Mouse (Mus musculus) embryonic fibroblast, embryonic 13.5 days (primary cell): ENCODE data around the gene Actr8. TPM values are rescaled to one million over a fixed set of nuclear protein-coding genes. Genes with fewer than 3 reads are reported as not detected.

ENCODE experiments used
- H3K27ac ChIP-seq: 2 replicates; pipeline ENCODE4 v1.5.1; 2012; ENCODE audit warnings: low read length, control low read depth, inconsistent platforms; ENCODE audit not compliant: insufficient read depth
- H3K4me1 ChIP-seq: 2 replicates; pipeline ENCODE4 v1.6.1; 2011; ENCODE audit warnings: low read length; ENCODE audit not compliant: control insufficient read depth, insufficient read depth
- H3K4me3 ChIP-seq: 2 replicates; pipeline ENCODE4 v1.5.1; 2011; ENCODE audit warnings: mild to moderate bottlenecking, control low read depth, low read length; ENCODE audit not compliant: insufficient read depth
- CTCF ChIP-seq: IDR thresholded peaks from 2 replicates; pipeline ENCODE4 v1.5.1; 2011; ENCODE audit warnings: mild to moderate bottlenecking, control low read depth, low read length, moderate library complexity, borderline replicate concordance; ENCODE audit not compliant: insufficient read depth
- POLR2A ChIP-seq: IDR thresholded peaks from 2 replicates; pipeline ENCODE4 v1.6.1; 2011; ENCODE audit warnings: low read depth, mild to moderate bottlenecking, control low read depth, low read length, moderate library complexity
- polyA plus RNA-seq: library from polyadenylated mRNA; stranded (reverse); fragments of >200 nt; gene quantifications from 2 replicates; pipeline ENCODE4 v1.2.4, GENCODE M21; 2011; ENCODE audit warnings: low read depth; ENCODE audit not compliant: missing spikeins, insufficient read length

Actr8 gene
- polyA plus RNA-seq, 1 experiment: 25.5 TPM

- no peak overlapping the region for H3K4me3 ChIP-seq
- H3K4me1 ChIP-seq: no peaks in the 10 kb centered on the region
- TF ChIP-seq POLR2A: no peak
- TF ChIP-seq CTCF: no peak
- H3K27ac ChIP-seq: no peak overlapping the region
Measured at GRCm38 (mm10) chr14:30014487-30014886, 36.4 kb downstream of the Actr8 start.

- Histone ChIP-seq H3K4me1 (no peaks in the 10 kb centered on the region), H3K4me3 (no peak overlapping the region), H3K27ac (no peak overlapping the region)
- TF ChIP-seq CTCF (no peak), POLR2A (no peak)
Measured at GRCm38 (mm10) chr14:30015008-30015407, 36.9 kb downstream of the Actr8 start.

DNA sequence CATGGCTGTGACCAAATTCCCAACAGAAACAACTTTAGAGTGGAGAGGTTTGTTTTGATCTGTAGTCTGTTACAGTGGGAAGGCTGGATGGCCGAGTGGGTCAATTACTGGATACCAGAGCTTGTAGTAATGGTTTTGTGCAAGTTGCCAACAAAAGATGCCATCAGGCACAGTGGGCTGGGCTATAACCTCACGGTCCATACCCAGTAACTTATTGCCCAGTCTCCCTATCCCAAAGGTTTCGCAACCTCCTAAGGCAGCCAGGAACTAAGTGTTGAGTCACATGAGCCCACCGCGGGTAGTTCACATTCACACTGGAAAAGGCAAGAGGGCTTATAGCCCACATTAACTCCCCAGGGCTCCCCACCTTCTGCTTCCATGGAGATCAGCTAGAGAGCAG lies 38.5 kb downstream of the Actr8 start:
- Histone ChIP-seq H3K27ac (no peak overlapping the region), H3K4me1 (no peaks in the 10 kb centered on the region), H3K4me3 (no peak overlapping the region)
- TF ChIP-seq CTCF (no peak), POLR2A (no peak)

GRCm38 (mm10) chr14:30017794-30018462 lies 39.8 kb downstream of the Actr8 start:
- TF ChIP-seq POLR2A: no peak
- no peak for TF ChIP-seq CTCF
- Histone ChIP-seq H3K4me3 (no peak overlapping the region), H3K27ac (no peak overlapping the region), H3K4me1 (no peaks in the 10 kb centered on the region)

DNA sequence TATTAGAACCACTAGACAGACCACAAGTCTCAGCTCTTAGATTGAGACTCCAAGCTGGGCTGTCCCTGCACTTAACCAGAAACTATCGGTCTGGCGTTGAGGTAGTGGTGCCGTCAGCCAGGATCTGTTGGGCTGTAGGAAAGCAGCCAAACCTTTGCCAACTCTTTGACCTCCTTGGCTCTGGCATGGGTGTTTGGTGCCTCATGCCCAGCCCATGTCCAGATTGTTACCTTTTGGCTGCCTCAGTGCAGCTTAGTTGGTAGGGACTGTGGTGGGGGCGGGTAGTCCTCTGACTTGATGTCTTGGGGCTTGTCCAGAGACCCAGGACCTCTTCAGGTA lies 40.3 kb downstream of the Actr8 start:
- Histone ChIP-seq H3K27ac (no peak overlapping the region), H3K4me1 (no peaks in the 10 kb centered on the region), H3K4me3 (no peak overlapping the region)
- TF ChIP-seq POLR2A: no peak
- TF ChIP-seq CTCF: no peak

- H3K27ac ChIP-seq: no peak overlapping the region
- no peak for TF ChIP-seq POLR2A
- no peak for TF ChIP-seq CTCF
- no peak overlapping the region for H3K4me3 ChIP-seq
- H3K4me1 ChIP-seq: no peaks in the 10 kb centered on the region
Measured at GRCm38 (mm10) chr14:30018846-30019245, 40.7 kb downstream of the Actr8 start.

GRCm38 (mm10) chr14:30019375-30019774 lies 41.2 kb downstream of the Actr8 start:
- Histone ChIP-seq H3K4me3 (no peak overlapping the region), H3K27ac (no peak overlapping the region), H3K4me1 (no peaks in the 10 kb centered on the region)
- TF ChIP-seq CTCF: no peak
- TF ChIP-seq POLR2A: no peak

DNA sequence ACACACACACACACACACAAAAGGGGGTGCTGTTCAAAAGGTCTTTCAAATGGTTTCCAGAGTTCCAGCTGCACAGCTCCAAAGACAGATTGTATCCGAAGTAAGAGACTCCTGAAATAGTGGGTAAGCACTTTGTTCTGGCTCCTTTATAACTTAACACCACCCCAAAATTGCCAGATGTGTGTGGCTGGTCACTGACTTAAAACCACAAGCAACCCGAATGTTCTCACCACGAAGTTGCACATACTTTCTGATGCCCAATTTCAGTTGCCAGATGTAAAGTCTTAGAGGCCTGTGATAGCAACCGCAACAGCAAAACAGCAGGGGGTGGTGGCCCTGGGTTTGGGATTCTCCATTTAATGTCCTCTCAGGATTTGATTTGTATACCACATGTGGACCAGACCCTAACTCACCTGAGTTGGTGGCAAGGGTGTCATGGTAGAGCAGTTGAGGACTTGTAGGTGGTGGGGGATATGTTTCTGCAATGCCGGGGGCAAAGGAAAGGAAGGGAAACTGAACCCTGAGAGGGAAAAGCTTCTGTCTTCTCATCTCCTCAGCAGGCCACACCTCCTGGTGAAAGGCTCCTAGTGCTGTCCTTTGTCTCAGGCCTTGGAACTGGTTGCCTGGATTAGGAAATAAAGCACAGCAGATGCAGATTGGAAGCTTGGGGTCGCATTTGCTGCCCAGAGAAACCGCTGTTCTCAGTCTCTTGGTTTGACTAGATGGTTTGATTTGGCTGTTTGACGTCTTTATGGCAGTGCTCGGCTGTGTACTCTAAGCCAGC lies 41.8 kb downstream of the Actr8 start:
- Histone ChIP-seq H3K4me1 (no peaks in the 10 kb centered on the region), H3K4me3 (no peak overlapping the region), H3K27ac (no peak overlapping the region)
- TF ChIP-seq CTCF (no peak), POLR2A (no peak)

- no peaks in the 10 kb centered on the region for H3K4me1 ChIP-seq
- TF ChIP-seq POLR2A: no peak
- TF ChIP-seq CTCF: no peak
- no peak overlapping the region for H3K4me3 ChIP-seq
- H3K27ac ChIP-seq: no peak overlapping the region
Measured at GRCm38 (mm10) chr14:30022471-30022870, 44.3 kb downstream of the Actr8 start.

GRCm38 (mm10) chr14:30024387-30024786 lies 46.2 kb downstream of the Actr8 start:
- Histone ChIP-seq H3K27ac (no peak overlapping the region), H3K4me1 (no peaks in the 10 kb centered on the region), H3K4me3 (no peak overlapping the region)
- TF ChIP-seq CTCF (no peak), POLR2A (no peak)

- peak; percentile 30; the same call in 1 of the 2 replicates for TF ChIP-seq CTCF
- no peak for TF ChIP-seq POLR2A
- Histone ChIP-seq H3K4me1 (no peaks in the 10 kb centered on the region), H3K27ac (no peak overlapping the region)
Measured at GRCm38 (mm10) chr14:30027378-30027777, 49.2 kb downstream of the Actr8 start.

More at GRCm38 (mm10) chr14:30027378-30027777, 49.2 kb downstream of the Actr8 start:
- no peak overlapping the region for H3K4me3 ChIP-seq
